Mouse (Mus musculus) heart, postnatal 36 days (tissue): ENCODE measurements at regions not wholly inside any gene's neighbourhood (a gene's known extent, or its start where the extent isn't known, plus 50 kb on each side); places are given as distances from the start of the nearest gene placed in this dataset.
"Not testable (repeated sequence)": the region's sequence is repeated elsewhere in the genome, so short reads cannot be mapped to it uniquely, and the experiment has no call there.

Experiments
- DNase-seq, 2 experiments: peaks; one replicate each; pipeline ENCODE4 v3.0.0; 2021 to 2022
- intact Hi-C: fragments of 180-260 bp; cut with DNase I; formaldehyde crosslinking; loops from one replicate; pipeline ENCODE4 v1.15.1; 2025

DNA sequence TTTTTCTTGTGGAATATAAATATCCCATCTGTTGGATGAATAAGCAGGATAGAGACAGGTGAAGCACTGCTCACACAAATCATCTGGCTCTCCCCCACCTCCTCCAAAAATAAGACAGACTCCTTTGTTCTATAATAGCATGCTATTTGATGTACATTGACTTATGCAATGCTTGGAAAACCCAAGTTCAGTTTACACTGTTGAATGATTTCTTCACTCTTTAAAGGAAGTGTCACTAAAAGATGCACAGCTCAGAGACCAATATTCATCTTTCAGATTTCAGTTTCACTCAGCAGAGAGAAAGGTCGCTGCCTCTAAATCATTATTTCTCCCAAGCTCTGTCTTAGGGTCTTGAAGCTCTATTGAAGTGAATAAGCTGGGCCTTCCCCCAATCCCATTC lies 417.4 kb downstream of the Hs3st1 start:
- intact Hi-C loops, result no loop called here
- no peak for DNase-seq

DNA sequence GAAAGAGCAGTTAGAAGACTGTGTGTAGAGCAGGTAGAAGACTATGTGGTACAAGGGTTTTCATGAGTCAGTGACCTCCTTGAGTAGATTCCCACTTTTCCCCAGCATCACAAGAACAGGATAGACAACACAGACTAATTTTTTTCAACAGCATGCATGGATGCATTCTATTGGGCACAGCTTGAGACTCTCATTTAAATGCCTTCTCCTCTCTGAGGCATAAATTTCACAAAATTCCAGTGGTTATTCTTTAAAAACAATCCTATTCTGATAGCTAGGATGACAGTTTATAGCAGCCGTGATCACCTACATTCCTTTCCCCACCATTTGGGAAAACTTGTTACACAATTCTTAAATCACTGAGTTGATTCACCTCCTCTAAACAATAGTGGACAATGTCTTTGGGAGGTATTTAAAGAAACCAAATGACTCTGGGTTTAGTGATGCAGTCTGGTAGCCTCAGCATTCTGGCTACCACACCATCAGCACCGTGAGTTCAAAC lies 418.7 kb downstream of the Hs3st1 start:
- intact Hi-C loops, result no loop called here
- DNase-seq, result no peak

DNA sequence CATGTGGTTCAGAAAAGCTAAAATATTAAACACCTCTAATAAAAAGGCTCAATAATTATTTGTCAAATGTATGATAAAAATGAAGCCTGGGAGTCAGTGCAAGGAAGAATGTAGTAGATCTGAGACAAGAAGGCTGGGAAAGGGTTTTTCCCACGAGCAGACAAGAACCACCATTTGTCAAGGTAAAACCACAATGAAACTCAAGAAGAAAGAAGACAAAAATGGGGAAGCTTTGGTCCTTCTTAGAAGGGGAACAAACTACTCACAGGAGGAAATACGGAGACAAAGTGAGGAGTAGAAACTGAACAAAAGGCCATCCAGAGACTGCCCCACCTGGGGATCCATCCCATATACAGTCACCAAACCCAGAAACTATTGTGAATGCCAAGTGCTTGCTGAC lies 420.0 kb downstream of the Hs3st1 start:
- no peak for DNase-seq
- intact Hi-C loops, result no loop called here

DNA sequence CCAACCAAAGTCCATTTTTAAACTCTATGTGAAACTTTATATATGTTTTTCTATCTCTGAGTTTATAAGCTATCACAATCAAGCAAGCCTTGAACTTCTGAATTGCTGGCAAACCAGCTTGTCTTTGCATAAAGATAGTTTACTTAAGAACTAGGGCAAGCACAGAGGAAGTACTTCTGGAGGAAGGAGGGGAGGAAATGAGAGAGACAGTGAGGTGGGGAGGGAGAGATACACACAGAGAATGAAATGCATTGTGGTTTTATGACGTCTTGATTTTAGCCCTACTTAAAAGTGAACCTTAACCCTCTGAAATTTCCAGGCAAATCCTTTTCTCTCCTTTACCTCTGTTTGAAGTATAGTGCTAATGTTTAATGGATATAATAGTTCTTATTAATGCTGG lies 421.0 kb downstream of the Hs3st1 start:
- intact Hi-C loops, result no loop called here

DNA sequence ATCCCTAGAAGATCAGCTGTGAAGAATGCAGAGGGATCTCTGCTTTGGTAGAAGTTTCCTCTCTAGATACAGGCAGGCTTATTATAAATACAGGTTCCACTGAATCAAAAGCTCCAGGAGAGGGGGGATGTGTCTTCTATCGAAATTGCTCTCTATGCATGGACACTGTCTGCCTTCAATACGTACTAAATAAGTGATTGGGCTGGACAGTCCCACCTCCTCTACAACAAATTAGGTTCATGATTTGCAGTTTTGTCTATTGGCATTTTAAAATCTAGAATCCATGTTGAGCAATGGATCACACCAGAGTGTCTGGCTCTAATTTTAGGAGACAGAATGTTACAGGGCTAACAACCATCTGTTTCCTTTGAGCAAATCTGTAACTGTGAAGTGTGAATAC lies 429.9 kb downstream of the Hs3st1 start:
- intact Hi-C loops, result no loop called here
- DNase-seq, result no peak

More for the DNA sequence above, 421.0 kb downstream of the Hs3st1 start:
- DNase-seq, result no peak

DNA sequence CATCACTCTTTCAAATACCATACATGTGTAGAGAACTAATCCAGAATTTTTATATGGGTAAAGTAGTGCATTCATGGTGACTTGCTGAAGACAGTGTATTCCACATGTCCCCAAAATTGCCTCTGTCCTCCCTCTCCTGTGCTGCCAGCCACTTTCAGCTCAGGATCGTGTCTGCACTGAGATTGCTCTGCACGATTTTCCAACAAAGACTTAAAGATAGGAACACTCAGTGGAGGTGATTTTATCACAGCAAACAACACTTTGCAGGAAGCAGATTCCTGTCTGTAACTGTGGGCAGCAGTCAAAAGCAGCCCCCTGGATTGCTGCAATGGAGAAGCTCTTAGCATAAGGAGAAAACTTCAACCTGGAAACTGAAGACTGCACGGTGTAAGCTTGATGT lies 438.8 kb downstream of the Hs3st1 start:
- DNase-seq, result no peak
- intact Hi-C loops, result no loop called here

DNA sequence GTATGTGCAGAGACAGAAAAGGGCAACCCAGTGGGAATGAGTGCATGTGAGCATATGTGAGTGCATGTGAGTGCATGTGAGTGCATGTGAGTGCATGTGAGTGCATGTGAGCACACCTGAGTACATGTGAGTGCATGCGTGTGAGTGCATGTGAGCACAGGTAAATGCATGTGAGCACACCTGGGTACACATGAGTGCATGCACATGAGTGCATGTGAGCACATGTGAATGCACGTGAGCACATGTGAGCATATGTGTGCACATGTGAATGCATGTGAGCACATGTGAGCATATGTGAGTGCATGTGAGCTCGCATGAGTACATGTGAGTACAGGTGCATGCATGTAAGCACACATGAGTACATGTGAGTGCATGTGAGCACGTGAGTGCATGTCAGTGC lies 434.6 kb upstream of the Clnk start:
- no peak for DNase-seq
- intact Hi-C loops, result no loop called here

DNA sequence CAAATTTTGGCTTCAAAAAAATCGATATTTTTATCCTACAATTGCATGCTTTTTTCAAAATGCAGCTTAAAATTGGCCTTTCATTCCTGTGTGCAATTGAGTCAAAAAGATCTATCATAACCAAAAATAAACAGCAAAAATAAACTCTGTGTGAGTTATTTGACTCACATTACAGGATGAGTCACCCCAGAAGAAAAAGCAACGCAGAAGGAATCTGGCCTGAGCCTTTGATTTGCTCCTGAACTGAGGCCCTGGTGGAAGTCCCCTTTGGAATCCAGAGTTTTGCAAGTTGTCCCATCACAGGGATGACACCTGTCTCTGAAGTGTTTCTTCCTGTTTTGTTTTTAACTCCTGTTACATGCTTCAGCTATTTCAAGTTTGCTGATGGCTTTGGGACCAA lies 429.2 kb upstream of the Clnk start:
- intact Hi-C loops, result no loop called here
- DNase-seq, result no peak

DNA sequence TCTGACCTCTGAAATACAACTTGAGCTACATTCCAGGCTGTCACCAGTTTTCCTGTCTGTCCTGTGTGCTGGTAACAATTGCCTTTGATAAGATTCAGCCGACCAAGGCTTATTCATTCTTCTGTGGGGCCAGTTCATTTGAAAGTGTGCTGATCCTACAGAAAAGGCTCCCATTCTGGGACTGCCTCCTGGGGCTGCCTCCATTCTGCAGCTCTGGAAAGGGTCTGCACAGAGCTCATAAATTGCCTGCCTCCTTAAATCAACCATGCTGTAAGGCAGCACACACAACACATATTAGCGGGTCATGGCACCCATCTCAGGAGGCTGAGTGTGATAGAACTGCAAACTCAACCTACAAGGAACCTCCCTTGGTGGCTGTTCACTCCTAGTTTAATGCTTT lies 416.2 kb upstream of the Clnk start:
- DNase-seq, result no peak
- intact Hi-C loops, result no loop called here

DNA sequence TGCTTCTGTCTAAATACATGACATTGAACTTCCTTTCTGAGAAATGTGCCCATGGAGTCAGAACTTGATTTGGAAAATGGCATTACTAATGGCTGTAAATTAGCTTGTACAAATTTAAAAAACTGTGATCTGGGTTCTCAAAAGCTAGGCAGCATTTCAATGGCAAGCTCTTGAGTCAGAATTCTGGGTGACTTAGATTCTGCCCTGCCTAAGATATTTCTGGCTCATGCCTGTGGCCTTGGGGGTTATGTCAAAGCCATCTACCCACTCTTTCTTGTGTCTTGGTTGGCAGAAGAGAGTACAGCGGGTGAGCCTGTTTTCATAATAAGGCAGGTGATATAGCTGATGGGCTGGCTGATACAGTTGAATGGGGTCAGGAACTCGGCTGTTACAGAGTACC lies 404.4 kb upstream of the Clnk start:
- no peak for DNase-seq
- intact Hi-C loops, result no loop called here

DNA sequence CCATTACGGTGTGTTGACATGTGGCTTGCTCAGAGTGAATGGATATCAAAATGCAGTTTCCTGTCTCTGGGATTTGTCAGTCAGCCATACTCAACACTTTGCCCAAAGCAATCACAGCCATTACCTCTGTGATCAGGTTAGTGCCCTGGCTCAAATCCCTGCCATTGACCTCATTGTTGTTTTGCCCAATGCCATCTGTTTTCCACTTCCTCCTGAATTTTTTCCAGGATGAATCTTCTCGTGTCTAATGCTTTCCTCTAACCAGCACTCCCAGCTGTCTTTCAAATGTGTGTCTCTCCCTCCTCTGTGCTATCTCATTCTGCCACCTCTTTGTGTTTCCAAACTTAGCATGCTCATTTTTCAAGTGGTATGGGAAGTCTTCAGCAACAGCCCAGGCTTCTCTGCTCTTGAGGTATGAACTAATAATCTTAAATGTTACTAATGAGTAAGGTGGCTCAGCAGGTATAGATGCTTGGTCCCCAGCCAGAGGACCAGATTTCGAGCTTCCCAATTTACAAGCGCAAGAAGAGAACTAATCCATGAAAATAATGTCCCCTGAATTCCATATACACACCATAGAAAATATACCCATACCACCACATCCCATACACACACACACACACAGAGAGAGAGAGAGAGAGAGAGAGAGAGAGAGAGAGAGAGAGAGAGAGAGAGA lies 397.2 kb upstream of the Clnk start:
- no peak for DNase-seq
- intact Hi-C loops, result no loop called here

DNA sequence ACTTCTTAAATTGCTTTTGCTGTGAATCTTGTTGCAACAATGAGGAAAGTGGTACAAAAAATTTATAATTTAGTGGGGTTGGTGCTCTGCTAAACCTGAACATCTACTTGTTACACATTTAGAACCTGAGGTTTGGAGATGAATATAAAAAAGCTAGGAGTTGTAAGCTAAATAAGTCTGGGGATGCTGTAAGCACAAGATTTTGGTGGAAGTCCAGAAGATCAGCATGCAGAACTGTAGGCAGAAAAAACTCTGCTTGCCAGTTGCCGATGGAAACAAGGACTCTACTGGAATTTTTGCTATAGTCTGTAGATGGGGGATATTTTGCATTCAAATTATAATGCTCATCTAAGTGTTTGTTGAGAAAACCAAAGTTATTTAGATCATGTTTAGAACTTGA lies 390.5 kb upstream of the Clnk start:
- DNase-seq, result no peak
- intact Hi-C loops, result no loop called here

DNA sequence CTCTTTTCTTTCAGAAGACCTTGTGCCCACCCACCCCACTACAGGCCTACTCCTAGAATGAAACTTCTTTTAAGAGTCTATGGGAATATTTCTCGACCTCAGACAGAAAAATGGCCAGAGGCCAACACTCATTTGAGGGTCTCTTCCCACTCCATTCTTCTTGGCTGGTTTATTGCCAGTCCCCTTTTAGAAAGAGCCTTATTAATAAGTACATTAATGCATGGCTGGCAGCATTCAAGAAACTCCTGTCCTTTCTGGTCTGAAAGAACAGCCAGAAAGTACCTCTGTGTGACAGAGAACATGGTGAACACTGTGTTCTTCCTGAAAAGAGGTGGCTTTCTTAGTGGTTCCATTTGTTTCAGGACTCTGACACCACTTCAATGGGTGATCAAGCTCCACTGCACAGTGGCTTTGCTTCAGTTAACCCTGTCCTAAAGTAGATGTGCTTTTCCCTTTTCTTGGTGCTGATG lies 384.1 kb upstream of the Clnk start:
- DNase-seq, result no peak
- intact Hi-C loops, result no loop called here

DNA sequence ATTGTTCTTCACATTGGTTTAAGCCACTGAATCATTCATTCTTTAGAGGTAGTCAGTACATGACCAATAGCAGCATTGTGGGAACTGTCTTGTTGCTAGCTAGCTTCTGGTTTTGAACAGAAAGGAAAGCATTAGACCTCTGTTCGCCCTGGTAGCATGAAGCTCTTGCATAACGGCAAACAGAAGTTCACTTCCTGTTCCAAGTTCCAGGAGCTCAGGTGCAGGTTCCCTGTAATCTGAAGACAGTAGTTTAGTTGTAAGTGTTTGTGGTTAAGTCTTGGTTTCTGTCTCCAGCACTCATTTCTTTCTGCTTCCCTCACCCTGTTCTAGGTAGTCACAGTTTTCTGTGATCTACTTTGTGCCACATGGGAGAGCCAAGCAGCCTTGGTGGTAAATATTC lies 381.1 kb upstream of the Clnk start:
- intact Hi-C loops, result no loop called here

DNA sequence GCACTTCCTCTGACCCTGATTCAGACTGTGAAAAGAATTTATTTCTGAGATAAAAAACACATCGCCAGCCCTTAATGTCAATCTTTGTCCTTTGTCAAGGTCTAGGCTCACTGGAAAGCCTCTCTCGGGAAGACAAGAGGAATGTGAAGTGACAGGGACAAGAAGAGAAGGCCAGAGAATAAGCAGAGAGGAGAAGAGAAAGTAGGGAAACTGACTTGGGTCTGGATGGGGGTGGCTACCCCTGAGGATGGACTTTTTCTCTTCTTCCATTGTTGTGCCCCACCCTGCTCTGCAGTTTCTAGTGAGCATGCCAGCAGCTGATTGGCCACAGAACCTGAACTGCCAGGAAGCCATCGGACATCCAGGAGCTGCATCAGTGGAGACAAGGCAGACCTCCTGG lies 375.6 kb upstream of the Clnk start:
- DNase-seq, result no peak
- intact Hi-C loops, result no loop called here

More for the DNA sequence above, 381.1 kb upstream of the Clnk start:
- DNase-seq, result no peak

DNA sequence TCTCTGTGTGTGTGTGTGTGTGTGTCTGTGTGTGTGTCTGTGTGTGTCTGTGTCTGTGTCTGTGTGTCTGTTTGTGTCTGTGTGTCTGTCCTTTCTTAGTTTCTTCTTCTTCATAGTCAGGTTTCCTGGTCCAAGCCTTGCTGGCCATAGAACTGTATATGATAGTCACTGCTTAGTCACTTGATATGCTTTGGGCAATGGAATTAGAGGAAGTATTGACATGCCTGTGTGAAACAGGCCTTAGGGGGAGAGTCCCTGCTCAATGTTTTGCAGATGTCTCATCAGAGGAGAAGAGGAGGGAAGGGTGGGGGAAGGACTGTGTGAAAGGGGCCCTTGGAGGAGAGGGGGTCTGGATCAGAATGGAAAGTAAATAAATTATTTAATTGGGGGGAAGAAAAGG lies 374.4 kb upstream of the Clnk start:
- intact Hi-C loops, result no loop called here
- no peak for DNase-seq

DNA sequence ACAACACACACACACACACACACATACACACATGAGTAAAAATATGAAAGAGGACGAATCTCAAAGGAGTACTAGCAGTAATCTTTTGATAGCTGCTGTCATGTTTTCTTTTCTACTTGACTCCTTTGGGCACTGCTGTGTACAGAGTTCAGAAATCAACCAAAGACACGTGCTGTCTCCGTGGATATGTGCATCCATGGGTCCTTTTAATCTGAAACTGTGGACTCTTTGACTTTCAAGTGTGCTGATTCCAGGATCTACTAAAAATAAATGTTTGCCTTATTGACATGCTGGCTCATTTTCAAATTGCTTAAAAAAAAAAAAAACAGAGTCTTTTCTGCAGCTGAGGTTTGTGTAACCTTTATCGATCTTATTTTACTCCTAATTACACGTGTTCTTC lies 343.1 kb upstream of the Clnk start:
- DNase-seq, result no peak
- intact Hi-C loops, result loop anchor here (10.0 kb wide), 1 partner anchor 425 kb away; no protein-coding TSS in a partner anchor

DNA sequence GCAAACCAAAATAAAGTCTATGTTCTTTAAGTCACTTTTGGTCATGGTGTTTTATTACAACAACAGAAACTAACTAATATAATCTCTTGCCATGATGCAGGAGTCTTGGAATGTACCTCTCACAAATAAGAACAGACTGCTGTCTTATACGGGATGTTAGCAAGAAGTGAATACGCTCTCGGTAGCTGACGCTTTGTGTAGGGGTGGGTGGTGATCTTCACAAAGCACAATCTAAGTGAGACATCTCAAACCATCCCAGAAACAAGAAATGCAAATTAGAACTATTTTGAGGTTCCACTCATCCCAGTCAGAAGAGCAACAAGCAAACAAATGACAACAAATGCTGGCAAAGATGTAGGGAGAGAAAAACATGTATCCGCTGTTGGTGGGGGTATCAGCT lies 339.7 kb upstream of the Clnk start:
- intact Hi-C loops, result loop anchor here (10.0 kb wide), 1 partner anchor 428 kb away; no protein-coding TSS in a partner anchor
- no peak for DNase-seq

DNA sequence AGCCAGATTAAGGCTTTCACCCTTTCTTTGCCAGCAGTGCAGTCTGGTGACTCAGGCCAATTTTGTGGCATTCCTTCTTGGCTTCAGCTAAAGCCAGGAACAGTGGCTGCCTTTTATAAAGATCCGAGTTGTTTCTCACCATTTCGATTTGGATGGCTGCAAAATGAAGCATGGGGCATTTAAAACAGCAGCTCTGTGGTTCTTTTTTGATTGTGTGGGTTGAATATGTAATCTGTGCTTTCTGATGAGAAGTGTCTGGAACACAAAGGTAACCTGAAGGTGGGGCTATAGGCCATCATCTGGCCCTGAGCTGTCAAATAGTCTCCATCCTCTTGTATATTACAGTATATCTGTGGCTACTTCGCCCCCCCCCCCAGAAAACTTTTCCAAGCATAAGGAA lies 338.4 kb upstream of the Clnk start:
- no peak for DNase-seq

DNA sequence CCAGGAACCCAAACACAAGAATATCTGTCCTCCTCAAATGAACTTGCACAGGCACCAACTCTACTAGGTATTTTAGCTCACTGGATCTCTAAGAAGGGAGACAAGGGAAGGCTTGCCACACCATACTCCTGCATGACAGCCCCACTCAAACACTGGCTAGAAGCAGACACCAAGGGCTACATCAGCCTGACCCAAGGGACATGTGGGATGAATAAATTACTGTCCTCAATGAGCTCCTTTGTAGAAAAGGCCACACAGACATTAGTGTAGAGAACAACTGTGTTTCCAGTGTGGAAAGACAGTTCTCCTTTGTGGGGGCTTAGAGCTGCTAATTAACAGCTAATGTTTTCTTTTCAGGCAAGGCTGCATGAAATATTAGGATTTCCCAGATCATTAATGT lies 335.9 kb upstream of the Clnk start:
- no peak for DNase-seq
- intact Hi-C loops, result loop anchor here (10.0 kb wide), 1 partner anchor 432 kb away; no protein-coding TSS in a partner anchor

More for the DNA sequence above, 338.4 kb upstream of the Clnk start:
- intact Hi-C loops, result loop anchor here (10.0 kb wide), 1 partner anchor 430 kb away; no protein-coding TSS in a partner anchor

DNA sequence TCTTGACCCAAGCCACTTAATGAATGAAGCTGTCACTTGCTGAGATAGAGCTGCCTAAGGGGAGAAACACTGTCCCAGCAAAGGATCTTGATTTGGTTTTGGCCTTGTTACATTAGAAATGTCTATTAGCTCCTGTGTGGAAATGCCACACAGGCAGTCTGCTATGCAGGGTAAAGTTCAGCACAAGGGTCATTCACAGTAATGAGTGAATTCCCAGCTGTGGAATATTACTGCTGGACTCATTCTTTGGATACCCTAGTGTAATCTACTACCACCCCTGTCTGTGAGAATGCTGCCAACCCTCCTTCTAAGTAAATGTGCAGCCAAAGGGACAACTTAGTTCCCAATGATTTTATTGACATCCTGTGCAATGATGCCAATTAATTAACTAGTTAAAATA lies 322.2 kb upstream of the Clnk start:
- DNase-seq, result no peak
- intact Hi-C loops, result no loop called here

DNA sequence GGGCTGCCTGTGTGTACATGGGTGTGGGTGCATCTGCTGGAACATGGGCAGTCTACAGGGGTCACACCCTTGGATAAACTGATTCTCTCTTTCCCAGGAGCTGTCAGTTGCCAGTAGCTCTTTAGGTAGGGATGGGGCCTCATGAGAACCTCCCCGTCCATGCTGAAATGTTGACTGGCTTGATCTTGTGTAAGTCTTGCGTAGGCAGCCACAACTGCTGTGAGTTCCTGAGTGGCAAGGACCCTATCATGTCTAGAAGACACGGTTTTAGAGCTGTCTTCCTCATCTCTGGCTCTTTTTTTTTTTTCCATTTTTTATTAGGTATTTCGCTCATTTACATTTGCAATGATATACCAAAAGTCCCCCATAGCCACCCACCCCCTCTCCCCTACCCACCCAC lies 314.5 kb upstream of the Clnk start:
- intact Hi-C loops, DNase-seq: not testable (repeated sequence)
